Mouse (Mus musculus): Measurements from ENCODE around the gene AL731706.1. TPM values are rescaled to one million over a fixed set of nuclear protein-coding genes. Genes with fewer than 3 reads are reported as not detected.
"Not testable (repeated sequence)": the region's sequence is repeated elsewhere in the genome, so short reads cannot be mapped to it uniquely, and the experiment has no call there.

Gene AL731706.1
- polyA plus RNA-seq, 1 experiment from 2014 or later = 15.1 TPM

DNA sequence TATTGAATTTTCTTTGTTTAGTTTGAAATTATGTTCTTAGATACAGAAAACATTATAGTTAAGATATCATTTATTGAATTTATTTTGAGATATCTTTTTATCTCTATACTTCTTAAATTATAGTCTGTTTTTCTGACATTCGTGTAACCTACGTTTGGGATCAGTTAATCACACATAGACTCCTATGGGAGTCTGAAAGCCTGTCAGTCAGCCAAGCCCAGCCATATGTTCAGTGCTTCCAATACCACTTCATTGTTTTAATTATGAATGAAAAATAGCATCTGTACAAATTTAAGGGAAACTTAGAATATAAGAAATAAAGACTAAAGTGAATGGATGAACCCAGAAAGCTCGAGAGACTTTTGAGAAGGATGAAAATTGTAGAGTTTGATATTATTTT lies 17.4 kb upstream of the AL731706.1 start:
- no peak for DNase-seq
- H3K4me3 ChIP-seq (replicated peaks) = no peak overlapping the region
- whole genome bisulfite sequencing (ENCODE audit: insufficient replicate concordance) = 76% methylated on average over 3 of the region's 3 CpGs

GRCm38 (mm10) chr2:136896131-136896530 lies 4.9 kb upstream of the AL731706.1 start:
- Histone ChIP-seq H3K9ac (no peak overlapping the region), H3K4me1 (replicated peaks) (peaks cover 19% of the 10 kb centered on the region), H3K9me3 (replicated peaks) (no peaks in the 10 kb centered on the region), H3K27ac (no peak overlapping the region), H3K27me3 (no peaks in the 10 kb centered on the region), H3K4me3 (replicated peaks) (no peak overlapping the region), H3K4me2 (no peak overlapping the region), H3K36me3 (no peaks in the 10 kb centered on the region)
- DNase-seq (no peak), ATAC-seq (ENCODE audit: low read depth) (no peak)
- WGBS (ENCODE audit: insufficient replicate concordance) = 68% methylated on average over 2 of the region's 2 CpGs

More for the DNA sequence above, 17.4 kb upstream of the AL731706.1 start:
- Histone ChIP-seq H3K27me3 (no peaks in the 10 kb centered on the region), H3K9ac (no peak overlapping the region), H3K27ac (no peak overlapping the region), H3K9me3 (replicated peaks) (no peaks in the 10 kb centered on the region), H3K4me1 (replicated peaks) (peaks cover 9% of the 10 kb centered on the region), H3K4me2 (no peak overlapping the region), H3K36me3 (peaks cover 12% of the 10 kb centered on the region)
- no peak for ATAC-seq (ENCODE audit: low read depth)

DNA sequence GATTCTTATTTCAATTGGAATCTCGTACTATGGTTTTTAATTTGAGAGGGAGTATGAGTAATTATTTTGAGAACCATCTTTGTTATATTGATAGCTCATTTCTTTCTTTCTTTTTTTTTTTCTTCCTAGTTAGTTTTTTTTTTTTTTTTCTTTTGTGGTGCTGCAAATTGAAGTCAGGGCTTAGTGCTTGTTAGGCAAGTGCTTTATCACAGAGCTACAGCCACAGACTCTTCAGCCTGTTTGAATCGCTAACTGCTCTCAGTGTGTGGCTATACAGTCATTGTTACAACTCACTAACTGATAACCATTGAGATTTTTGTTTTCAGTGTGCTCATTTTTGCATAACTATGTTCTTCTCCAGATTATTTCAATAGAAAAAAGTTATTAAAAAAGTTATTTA lies 3.3 kb upstream of the AL731706.1 start:
- H3K9me3 ChIP-seq (replicated peaks) = no peaks in the 10 kb centered on the region
- no peak for DNase-seq
- no peak overlapping the region for H3K4me2 ChIP-seq
- ATAC-seq (ENCODE audit: low read depth) = no peak
- H3K9ac ChIP-seq = no peak overlapping the region; the same call in 1 of the 2 replicates
- H3K27me3 ChIP-seq = no peaks in the 10 kb centered on the region
- H3K4me1 ChIP-seq (replicated peaks) = peaks cover 29% of the 10 kb centered on the region
- H3K36me3 ChIP-seq = no peaks in the 10 kb centered on the region
- no peak overlapping the region for H3K27ac ChIP-seq
- 50% methylated on average over 2 of the region's 2 CpGs for WGBS (ENCODE audit: insufficient replicate concordance)
- no peak overlapping the region for H3K4me3 ChIP-seq (replicated peaks)

GRCm38 (mm10) chr2:136891951-136892371 lies 772 bp upstream of the AL731706.1 start:
- DNase-seq (peak; percentile 91), ATAC-seq (ENCODE audit: low read depth) (peak; percentile 72)
- Histone ChIP-seq H3K4me3 (replicated peaks) (peak overlapping the region; percentile 79), H3K4me1 (replicated peaks) (peaks cover 32% of the 10 kb centered on the region), H3K27me3 (no peaks in the 10 kb centered on the region), H3K36me3 (no peaks in the 10 kb centered on the region), H3K9me3 (replicated peaks) (no peaks in the 10 kb centered on the region), H3K9ac (peak overlapping the region; percentile 75), H3K27ac (peak overlapping the region; percentile 83), H3K4me2 (peak overlapping the region; percentile 59)
- under 1% methylated on average over 23 of the region's 23 CpGs for WGBS (ENCODE audit: insufficient replicate concordance)

DNA sequence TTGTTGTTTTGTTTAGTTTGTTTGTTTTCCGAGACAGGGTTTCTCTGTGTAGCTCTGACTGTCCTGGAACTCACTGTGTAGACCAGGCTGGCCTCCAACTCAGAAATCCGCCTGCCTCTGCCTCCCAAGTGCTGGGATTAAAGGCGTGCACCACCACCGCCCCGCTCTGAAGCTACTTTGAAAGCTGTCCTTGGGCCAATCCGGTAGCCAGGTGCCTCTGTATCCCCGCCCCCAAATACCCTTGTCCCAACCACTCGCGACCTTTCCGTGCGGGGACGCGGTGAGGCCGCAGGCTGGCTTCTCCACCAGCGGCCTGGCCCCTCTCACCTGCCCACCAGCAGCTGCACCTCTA lies 497 bp downstream of the AL731706.1 start:
- peaks cover 25% of the 10 kb centered on the region for H3K4me1 ChIP-seq (replicated peaks)
- H3K36me3 ChIP-seq; H3K27me3 ChIP-seq; H3K9me3 ChIP-seq (replicated peaks); DNase-seq: not testable (repeated sequence)
- peak; percentile 72 for ATAC-seq (ENCODE audit: low read depth)
- 3% methylated on average over 15 of the region's 15 CpGs for WGBS (ENCODE audit: insufficient replicate concordance)
- peak overlapping the region; percentile 79 for H3K4me3 ChIP-seq (replicated peaks)
- peak overlapping the region; percentile 84 for H3K9ac ChIP-seq
- peak overlapping the region; percentile 89 for H3K27ac ChIP-seq
- H3K4me2 ChIP-seq = peak overlapping the region; percentile 70

- Histone ChIP-seq H3K9ac (no peak overlapping the region), H3K27me3 (no peaks in the 10 kb centered on the region), H3K27ac (no peak overlapping the region), H3K4me3 (replicated peaks) (no peak overlapping the region), H3K9me3 (replicated peaks) (no peaks in the 10 kb centered on the region), H3K4me1 (replicated peaks) (peaks cover 13% of the 10 kb centered on the region), H3K36me3 (peaks cover 24% of the 10 kb centered on the region), H3K4me2 (no peak overlapping the region)
- DNase-seq (no peak), ATAC-seq (ENCODE audit: low read depth) (no peak)
- 60% methylated on average over 4 of the region's 4 CpGs for WGBS (ENCODE audit: insufficient replicate concordance)
Observed at GRCm38 (mm10) chr2:136886846-136887245, 4.3 kb downstream of the AL731706.1 start.

DNA sequence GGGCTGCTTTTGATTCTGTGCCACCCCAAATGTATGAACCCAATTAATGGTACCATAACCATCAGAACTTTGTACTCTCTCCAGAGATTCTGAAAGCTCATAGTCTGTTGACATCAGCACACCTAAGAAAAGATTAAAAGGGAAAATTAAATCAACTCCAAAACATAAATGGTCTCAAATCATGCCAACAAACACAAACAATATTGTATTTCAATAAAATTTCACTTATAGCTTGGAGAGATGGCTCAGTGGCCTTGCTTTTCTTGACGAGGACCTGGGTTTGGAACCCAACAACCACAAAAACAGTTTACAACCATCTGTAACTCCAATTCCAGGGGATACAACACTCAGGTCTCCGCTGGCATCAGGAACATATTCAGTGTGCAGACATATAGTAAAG lies 5.6 kb downstream of the AL731706.1 start, which contains the start of gene AL731706.2:
Gene AL731706.2, minus strand, starts transcription at position 101 of the 400 bp plus-strand sequence.
- H3K9me3 ChIP-seq (replicated peaks) = no peaks in the 10 kb centered on the region
- H3K9ac ChIP-seq = no peak within 1 kb of the TSS
- H3K4me1 ChIP-seq (replicated peaks) = peaks cover 11% of the 10 kb centered on the region
- H3K4me3 ChIP-seq (replicated peaks) = no peak within 1 kb of the TSS
- H3K27ac ChIP-seq = no peak within 1 kb of the TSS
- 81% methylated on average over 2 of the region's 2 CpGs for WGBS (ENCODE audit: insufficient replicate concordance)
- DNase-seq = no peak
- no peak for ATAC-seq (ENCODE audit: low read depth)
- H3K4me2 ChIP-seq = no peak within 1 kb of the TSS
- no peaks in the 10 kb centered on the region for H3K27me3 ChIP-seq
- H3K36me3 ChIP-seq = peaks cover 34% of the 10 kb centered on the region

DNA sequence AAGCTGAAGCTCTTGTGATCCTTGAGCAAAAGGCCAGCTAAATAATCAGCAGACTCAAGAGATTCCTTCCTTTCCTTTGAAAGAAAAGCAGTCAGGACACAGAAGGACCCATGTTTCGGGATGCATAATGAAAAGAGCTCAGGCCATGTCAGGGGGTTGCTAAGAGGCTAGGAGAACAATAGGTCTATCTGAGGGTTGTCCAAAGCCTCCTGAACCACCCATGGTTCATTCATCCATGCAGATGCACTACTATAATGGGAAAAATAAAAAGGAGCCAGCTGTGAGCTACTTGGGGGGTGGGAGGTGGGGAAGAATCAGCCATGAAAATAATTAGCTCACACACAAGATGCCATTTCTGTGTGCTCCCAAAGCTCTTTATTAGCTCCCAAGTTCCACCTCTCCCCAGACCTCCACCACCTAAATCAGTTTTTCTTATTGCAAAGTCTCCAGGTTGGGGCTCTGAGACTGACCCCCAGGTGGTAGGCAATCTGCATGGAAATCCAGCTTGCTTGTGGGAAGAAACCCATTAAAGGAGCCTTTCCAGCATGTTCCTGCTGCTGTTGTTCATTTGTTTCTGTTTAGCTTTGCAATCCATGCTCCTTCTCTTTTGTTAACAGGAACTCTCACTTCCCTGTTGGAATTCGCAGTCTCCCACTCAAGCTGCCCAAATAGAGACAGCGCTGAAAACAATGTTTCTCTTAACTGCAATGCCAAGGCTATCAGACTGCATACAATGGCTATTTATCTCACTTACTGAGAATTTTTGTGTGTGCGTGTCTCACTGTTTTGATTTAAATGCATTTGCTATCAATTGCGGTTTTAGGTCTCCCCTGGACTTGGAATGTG lies 36.4 kb downstream of the AL731706.1 start:
- 43% methylated on average over 5 of the region's 5 CpGs for WGBS (ENCODE audit: insufficient replicate concordance)
- H3K9me3 ChIP-seq (replicated peaks) = no peaks in the 10 kb centered on the region
- H3K27me3 ChIP-seq = no peaks in the 10 kb centered on the region
- no peak for ATAC-seq (ENCODE audit: low read depth)
- no peak for DNase-seq
- H3K9ac ChIP-seq = no peak overlapping the region
- no peaks in the 10 kb centered on the region for H3K4me1 ChIP-seq (replicated peaks)
- H3K36me3 ChIP-seq = no peaks in the 10 kb centered on the region
- H3K4me2 ChIP-seq = no peak overlapping the region
- no peak overlapping the region for H3K4me3 ChIP-seq (replicated peaks)
- H3K27ac ChIP-seq = no peak overlapping the region

- WGBS (ENCODE audit: insufficient replicate concordance) = 45% methylated on average over 3 of the region's 3 CpGs
- Histone ChIP-seq H3K4me2 (no peak overlapping the region), H3K27me3 (no peaks in the 10 kb centered on the region), H3K27ac (no peak overlapping the region), H3K9me3 (replicated peaks) (no peaks in the 10 kb centered on the region), H3K4me1 (replicated peaks) (no peaks in the 10 kb centered on the region), H3K4me3 (replicated peaks) (no peak overlapping the region), H3K9ac (no peak overlapping the region), H3K36me3 (no peaks in the 10 kb centered on the region)
- ATAC-seq (ENCODE audit: low read depth) = no peak
- no peak for DNase-seq
Observed at GRCm38 (mm10) chr2:136850366-136850765, 40.8 kb downstream of the AL731706.1 start.

DNA sequence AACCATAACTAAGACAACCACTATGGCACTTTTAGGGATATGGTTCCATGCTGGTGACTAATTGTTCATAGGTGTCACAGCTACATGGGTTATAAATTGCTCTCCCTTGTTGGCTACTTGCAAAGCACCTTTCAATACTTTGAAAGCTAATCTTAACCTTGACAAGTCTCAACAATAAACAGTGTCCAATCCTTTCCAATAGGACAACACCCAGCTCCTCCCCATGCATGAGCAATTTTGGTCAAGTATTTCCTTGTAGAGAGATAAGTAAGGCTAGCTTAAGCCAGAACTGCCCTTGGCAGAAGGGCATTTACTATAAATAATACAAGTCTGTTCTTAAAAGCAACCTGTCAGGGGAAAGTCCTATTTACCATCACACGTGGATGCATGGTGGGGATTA lies 53.2 kb downstream of the AL731706.1 start:
- ATAC-seq (ENCODE audit: low read depth) = no peak
- Histone ChIP-seq H3K9ac (no peak overlapping the region), H3K4me3 (replicated peaks) (no peak overlapping the region), H3K4me1 (replicated peaks) (no peaks in the 10 kb centered on the region), H3K27ac (no peak overlapping the region), H3K27me3 (no peaks in the 10 kb centered on the region), H3K9me3 (replicated peaks) (no peaks in the 10 kb centered on the region), H3K4me2 (no peak overlapping the region), H3K36me3 (no peaks in the 10 kb centered on the region)
- WGBS (ENCODE audit: insufficient replicate concordance) = 20% methylated on average over 1 of the region's 1 CpGs
- DNase-seq = no peak

- no peak overlapping the region for H3K27ac ChIP-seq
- H3K9me3 ChIP-seq (replicated peaks) = no peaks in the 10 kb centered on the region
- H3K36me3 ChIP-seq = no peaks in the 10 kb centered on the region
- H3K4me2 ChIP-seq = no peak overlapping the region
- H3K9ac ChIP-seq = no peak overlapping the region
- H3K27me3 ChIP-seq = no peaks in the 10 kb centered on the region
- ATAC-seq (ENCODE audit: low read depth) (no peak), DNase-seq (no peak)
- H3K4me1 ChIP-seq (replicated peaks) = no peaks in the 10 kb centered on the region
- WGBS (ENCODE audit: insufficient replicate concordance) = 56% methylated on average over 3 of the region's 3 CpGs
- no peak overlapping the region for H3K4me3 ChIP-seq (replicated peaks)
Observed at GRCm38 (mm10) chr2:136835882-136836281, 55.3 kb downstream of the AL731706.1 start.

DNA sequence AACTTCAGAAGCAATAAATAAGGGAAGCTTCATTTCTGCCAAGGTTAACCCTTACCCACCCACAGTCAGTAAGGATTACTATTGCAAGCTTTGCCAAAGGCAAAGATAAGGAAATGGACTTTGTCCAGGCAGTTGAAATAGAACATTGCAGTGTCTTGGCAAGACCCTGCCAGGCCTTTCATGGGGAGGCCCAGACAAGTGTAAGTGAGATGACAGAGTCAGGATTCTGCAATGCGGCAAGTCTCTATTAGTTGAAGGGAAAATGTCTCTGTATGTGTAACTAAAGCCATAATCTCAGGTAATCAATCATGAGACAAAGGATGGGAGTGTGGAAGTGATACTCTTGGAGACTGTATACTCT lies 56.5 kb downstream of the AL731706.1 start:
- 83% methylated on average over 1 of the region's 1 CpGs for WGBS (ENCODE audit: insufficient replicate concordance)
- H3K27ac ChIP-seq = no peak overlapping the region
- H3K27me3 ChIP-seq = no peaks in the 10 kb centered on the region
- DNase-seq (no peak), ATAC-seq (ENCODE audit: low read depth) (no peak)
- no peaks in the 10 kb centered on the region for H3K4me1 ChIP-seq (replicated peaks)
- no peak overlapping the region for H3K4me3 ChIP-seq (replicated peaks)
- no peak overlapping the region for H3K9ac ChIP-seq
- H3K9me3 ChIP-seq (replicated peaks) = no peaks in the 10 kb centered on the region
- no peak overlapping the region for H3K4me2 ChIP-seq
- H3K36me3 ChIP-seq = no peaks in the 10 kb centered on the region

All from liver, embryonic 13.5 days (tissue).